Mouse (Mus musculus) myocyte (in vitro differentiated cells): Measurements from ENCODE around the gene Tmem87b.

Experiments
- CEBPB ChIP-seq: IDR thresholded peaks from 2 replicates; pipeline ENCODE4 v1.6.1; 2011; ENCODE audit warnings: mild to moderate bottlenecking, moderate library complexity; ENCODE audit not compliant: poor library complexity, insufficient read depth, severe bottlenecking
- E2F4 ChIP-seq: IDR thresholded peaks from one replicate; pipeline ENCODE4 v1.6.1; 2011; ENCODE audit warnings: mild to moderate bottlenecking, control low read depth, moderate library complexity; ENCODE audit not compliant: insufficient read depth
- MAX ChIP-seq: IDR thresholded peaks from one replicate; pipeline ENCODE4 v1.6.1; 2011; ENCODE audit warnings: low read depth, mild to moderate bottlenecking, control low read depth
- MYOD1 ChIP-seq, 3 experiments: IDR thresholded peaks; one replicate each; pipeline ENCODE4 v1.6.1; 2011; ENCODE audit warnings: control low read depth in 2 of 3, low read depth in 2 of 3, mild to moderate bottlenecking in 2 of 3, moderate library complexity in 1 of 3; ENCODE audit not compliant: insufficient read length in 2 of 3, control insufficient read depth in 1 of 3
- MYOG ChIP-seq, 3 experiments: IDR thresholded peaks; one replicate each; pipeline ENCODE4 v1.6.1; 2011; ENCODE audit warnings: control low read depth in 2 of 3, low read depth in 2 of 3, mild to moderate bottlenecking in 2 of 3; ENCODE audit not compliant: insufficient read length in 2 of 3, control insufficient read depth in 1 of 3, insufficient read depth in 1 of 3
- POLR2A ChIP-seq: IDR thresholded peaks from one replicate; pipeline ENCODE4 v1.6.1; 2011; ENCODE audit warnings: low read depth, mild to moderate bottlenecking, control low read depth, moderate library complexity; ENCODE audit not compliant: insufficient read length
- POLR2AphosphoS2 ChIP-seq: IDR thresholded peaks from one replicate; pipeline ENCODE4 v1.6.1; 2011; ENCODE audit warnings: low read depth, control low read depth; ENCODE audit not compliant: insufficient read length
- TCF12 ChIP-seq: IDR thresholded peaks from one replicate; pipeline ENCODE4 v1.6.1; 2011; ENCODE audit warnings: mild to moderate bottlenecking, control low read depth; ENCODE audit not compliant: poor library complexity, insufficient read depth, severe bottlenecking
- TCF3 ChIP-seq: IDR thresholded peaks from one replicate; pipeline ENCODE4 v1.6.1; 2011; ENCODE audit warnings: low read depth, control low read depth; ENCODE audit not compliant: insufficient read length
- USF1 ChIP-seq: IDR thresholded peaks from one replicate; pipeline ENCODE4 v1.6.1; 2011; ENCODE audit warnings: low read depth, mild to moderate bottlenecking, control low read depth, moderate library complexity

GRCm38 (mm10) chr2:128827787-128828186 lies 9.9 kb downstream of the Tmem87b start:
- no peak for TF ChIP-seq POLR2A
- no peak for TF ChIP-seq USF1
- TF ChIP-seq TCF12 = no peak
- no peak for TF ChIP-seq TCF3
- TF ChIP-seq MYOD1 (IDR thresholded peaks at IDR 0.05; ENCODE audit: control insufficient read depth in 1 of 3, insufficient read length in 2 of 3, low read depth in 2 of 3) = no peak
- TF ChIP-seq MAX = no peak
- no peak for TF ChIP-seq POLR2AphosphoS2
- no peak for TF ChIP-seq E2F4
- TF ChIP-seq CEBPB = no peak
- no peak for TF ChIP-seq MYOG (IDR thresholded peaks at IDR 0.05; ENCODE audit: control insufficient read depth in 1 of 3, insufficient read depth in 1 of 3, insufficient read length in 2 of 3, low read depth in 2 of 3)
